Mouse (Mus musculus) liver, embryonic 11.5 days (tissue): ENCODE results near the gene E2f3. TPM values are rescaled to one million over a fixed set of nuclear protein-coding genes. Genes with fewer than 3 reads are reported as not detected.
A peak's percentile ranks its signal among the peaks of the same experiment; 100 is the strongest.

Experiments
- ATAC-seq: fragments of 200-750 bp; cut with Nextera tagmentation; replicated peaks from 2 replicates; pipeline ENCODE4 v1.8.0; 2017; ENCODE audit warnings: moderate number of reproducible peaks, mild to moderate bottlenecking, moderate TSS enrichment, moderate library complexity; ENCODE audit not compliant: low FRiP score
- DNase-seq: peaks from one replicate; pipeline ENCODE4 v3.0.0-alpha.2; 2017; ENCODE audit warnings: low spot score
- H3K27ac ChIP-seq: fragments of 300-500 bp; sonication (generic); 2 replicates; pipeline ENCODE4 v1.5.1; 2014; ENCODE audit warnings: mild to moderate bottlenecking, low read depth, low read length, control low read depth
- H3K27me3 ChIP-seq: fragments of 300-500 bp; sonication (generic); replicated peaks from 2 replicates; pipeline ENCODE4 v1.6.1; 2014; ENCODE audit warnings: low read length, mixed read lengths; ENCODE audit not compliant: control insufficient read depth, insufficient read depth
- H3K36me3 ChIP-seq: fragments of 300-500 bp; sonication (generic); 2 replicates; pipeline ENCODE4 v1.6.1; 2014; ENCODE audit warnings: mild to moderate bottlenecking, low read length, moderate library complexity, mixed read lengths; ENCODE audit not compliant: control insufficient read depth, insufficient read depth
- H3K4me1 ChIP-seq: fragments of 300-500 bp; sonication (generic); replicated peaks from 2 replicates; pipeline ENCODE4 v1.6.1; 2014; ENCODE audit warnings: low read length, mixed read lengths; ENCODE audit not compliant: control insufficient read depth, insufficient read depth
- H3K4me2 ChIP-seq: fragments of 300-500 bp; sonication (generic); 2 replicates; pipeline ENCODE4 v1.6.1; 2014; ENCODE audit warnings: mild to moderate bottlenecking, control low read depth, moderate library complexity
- H3K4me3 ChIP-seq: fragments of 300-500 bp; sonication (generic); 2 replicates; pipeline ENCODE4 v1.5.1; 2014; ENCODE audit warnings: low read depth, low read length, control low read depth
- H3K9ac ChIP-seq: fragments of 300-500 bp; sonication (generic); 2 replicates; pipeline ENCODE4 v1.6.1; 2014; ENCODE audit warnings: low read depth, low read length, control low read depth
- H3K9me3 ChIP-seq: fragments of 300-500 bp; sonication (generic); 2 replicates; pipeline ENCODE4 v1.6.1; 2016; ENCODE audit warnings: low read length, inconsistent platforms, mixed read lengths; ENCODE audit not compliant: control insufficient read depth
- WGBS: fragments of 180-500 bp; shearing (Covaris S2); extraction: QIAGEN DNeasy Blood & Tissue Kit; methylation state at CpG from one replicate; pipeline ENCODE4 v1.1.7; 2014; 5-methylcytosine and 5-hydroxymethylcytosine counted together
- polyA plus RNA-seq: library from polyadenylated mRNA; unstranded; fragments of >200 nt; fragmentation: Nextera tagmentation; extraction: Ambion mirVana; gene quantifications from 2 replicates; pipeline ENCODE4 v1.2.1, GENCODE M21; 2014

Gene E2f3
- polyA plus RNA-seq, 1 experiment from 2014 or later = 13.5 TPM

GRCm38 (mm10) chr13:29906734-29907133 lies 79.1 kb downstream of the E2f3 start:
- H3K9me3 ChIP-seq = peaks cover 4% of the 10 kb centered on the region; the same call in 1 of the 2 replicates
- no peak overlapping the region for H3K9ac ChIP-seq
- H3K4me3 ChIP-seq = no peak overlapping the region
- H3K27me3 ChIP-seq = no peaks in the 10 kb centered on the region
- DNase-seq (no peak), ATAC-seq (no peak)
- H3K4me1 ChIP-seq = no peaks in the 10 kb centered on the region
- H3K4me2 ChIP-seq = no peak overlapping the region
- peaks cover 49% of the 10 kb centered on the region for H3K36me3 ChIP-seq
- no peak overlapping the region for H3K27ac ChIP-seq
- 92% methylated on average over 10 of the region's 10 CpGs for WGBS

DNA sequence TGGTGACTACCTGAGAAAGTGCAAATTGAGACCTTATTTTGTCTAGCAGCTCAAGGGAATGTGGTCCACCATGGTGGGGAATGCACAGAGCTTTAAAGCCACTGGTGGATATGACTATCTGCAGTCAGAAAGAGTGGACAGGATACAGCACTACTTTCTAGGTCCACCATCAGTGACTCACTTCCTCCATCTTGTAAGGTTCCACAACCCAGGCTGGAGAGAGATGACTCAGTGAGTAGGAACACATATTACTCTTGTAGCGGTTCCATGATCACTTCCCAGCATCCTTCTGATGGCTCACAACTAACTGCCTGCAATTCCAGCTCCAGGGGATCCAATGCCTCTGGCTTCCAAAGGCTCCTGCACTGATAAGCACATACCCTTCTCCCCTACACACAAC lies 82.5 kb downstream of the E2f3 start:
- H3K4me3 ChIP-seq = no peak overlapping the region
- 82% methylated on average over 1 of the region's 1 CpGs for WGBS
- no peak overlapping the region for H3K4me2 ChIP-seq
- ATAC-seq (no peak), DNase-seq (no peak)
- H3K9me3 ChIP-seq = peaks cover 4% of the 10 kb centered on the region; the same call in 1 of the 2 replicates
- H3K4me1 ChIP-seq = no peaks in the 10 kb centered on the region
- no peaks in the 10 kb centered on the region for H3K27me3 ChIP-seq
- no peak overlapping the region for H3K27ac ChIP-seq
- peaks cover 26% of the 10 kb centered on the region for H3K36me3 ChIP-seq
- H3K9ac ChIP-seq = no peak overlapping the region

DNA sequence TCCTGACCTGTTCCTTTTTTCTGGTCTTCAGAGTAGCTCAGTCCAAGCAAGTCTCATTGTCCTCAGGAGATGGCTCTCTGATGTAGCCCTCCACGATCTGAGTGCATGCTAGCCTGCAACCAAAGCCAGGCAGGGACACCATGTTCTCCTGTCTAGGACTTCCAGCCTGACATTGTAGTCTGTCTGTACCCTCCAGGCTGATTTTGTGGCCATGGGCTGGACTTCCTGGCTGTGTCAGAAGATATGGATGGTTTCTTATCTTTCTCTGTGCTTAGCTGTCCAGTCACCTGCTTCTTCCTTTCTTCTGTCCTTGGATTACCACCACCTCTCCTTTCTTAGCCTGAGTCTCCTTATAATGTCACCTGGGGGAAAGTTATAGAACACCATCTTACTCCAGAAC lies 83.2 kb downstream of the E2f3 start:
- H3K27ac ChIP-seq = no peak overlapping the region
- 69% methylated on average over 1 of the region's 1 CpGs for WGBS
- no peaks in the 10 kb centered on the region for H3K27me3 ChIP-seq
- no peaks in the 10 kb centered on the region for H3K4me1 ChIP-seq
- no peak overlapping the region for H3K9ac ChIP-seq
- DNase-seq (no peak), ATAC-seq (no peak)
- no peak overlapping the region for H3K4me3 ChIP-seq
- peaks cover 21% of the 10 kb centered on the region for H3K36me3 ChIP-seq
- H3K4me2 ChIP-seq = no peak overlapping the region
- H3K9me3 ChIP-seq = peaks cover 4% of the 10 kb centered on the region; the same call in 1 of the 2 replicates

GRCm38 (mm10) chr13:29901641-29902040 lies 84.2 kb downstream of the E2f3 start:
- Histone ChIP-seq H3K9ac (no peak overlapping the region), H3K4me2 (no peak overlapping the region), H3K27me3 (no peaks in the 10 kb centered on the region), H3K4me3 (no peak overlapping the region), H3K9me3 (peaks cover 4% of the 10 kb centered on the region; the same call in 1 of the 2 replicates), H3K36me3 (peaks cover 11% of the 10 kb centered on the region; the same call in 1 of the 2 replicates), H3K27ac (no peak overlapping the region), H3K4me1 (no peaks in the 10 kb centered on the region)
- 59% methylated on average over 4 of the region's 4 CpGs for WGBS
- no peak for ATAC-seq
- DNase-seq = no peak

GRCm38 (mm10) chr13:29866780-29867179 lies 119.1 kb downstream of the E2f3 start:
- H3K27me3 ChIP-seq = no peaks in the 10 kb centered on the region
- no peaks in the 10 kb centered on the region for H3K4me1 ChIP-seq
- 87% methylated on average over 3 of the region's 3 CpGs for WGBS
- no peak overlapping the region for H3K9ac ChIP-seq
- H3K27ac ChIP-seq = no peak overlapping the region
- H3K9me3 ChIP-seq = no peaks in the 10 kb centered on the region
- DNase-seq (no peak), ATAC-seq (no peak)
- H3K4me3 ChIP-seq = no peak overlapping the region
- no peak overlapping the region for H3K4me2 ChIP-seq
- H3K36me3 ChIP-seq = no peaks in the 10 kb centered on the region

DNA sequence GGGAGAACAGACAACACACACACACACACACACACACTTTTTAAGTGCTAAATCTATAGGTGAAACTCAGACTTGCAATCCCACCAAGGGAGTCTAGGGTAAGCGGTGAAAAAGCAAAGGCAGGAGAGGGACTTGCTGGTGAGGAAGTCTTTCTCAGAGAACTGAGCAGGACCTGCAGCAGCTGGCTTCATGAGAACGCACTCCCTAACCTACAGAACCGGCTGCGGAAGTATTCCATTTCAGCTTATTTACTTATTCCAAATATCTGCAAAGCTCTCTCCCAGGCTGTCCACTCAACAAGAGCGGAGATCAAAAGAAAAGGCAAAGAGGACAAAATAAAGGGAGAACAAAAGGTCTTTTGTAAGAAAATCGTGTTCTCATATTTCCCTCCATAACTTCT lies 121.5 kb downstream of the E2f3 start:
- no peak for DNase-seq

DNA sequence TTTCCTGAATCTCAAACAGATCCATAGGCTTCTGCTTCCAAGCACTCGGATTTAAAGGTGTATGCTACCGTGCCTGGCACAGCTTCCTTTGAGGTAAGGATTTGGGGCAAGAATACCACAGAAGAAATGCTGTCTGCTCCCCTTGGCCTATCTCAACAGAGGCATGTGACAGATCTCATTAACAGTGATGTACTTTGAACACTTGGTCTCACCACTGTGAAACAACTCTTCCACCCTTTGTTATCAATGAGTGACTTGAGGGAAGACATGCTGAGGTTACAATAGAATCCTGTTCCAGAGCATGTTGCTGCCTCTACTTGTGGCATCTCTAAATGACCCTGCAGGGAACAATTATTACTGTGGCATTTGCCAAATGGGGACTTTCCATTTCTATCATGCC lies 125.8 kb downstream of the E2f3 start:
- ATAC-seq (no peak), DNase-seq (no peak)
- no peaks in the 10 kb centered on the region for H3K9me3 ChIP-seq
- no peaks in the 10 kb centered on the region for H3K4me1 ChIP-seq
- 58% methylated on average over 2 of the region's 2 CpGs for WGBS
- no peak overlapping the region for H3K4me3 ChIP-seq
- H3K27me3 ChIP-seq = no peaks in the 10 kb centered on the region
- no peak overlapping the region for H3K9ac ChIP-seq
- H3K27ac ChIP-seq = no peak overlapping the region
- H3K4me2 ChIP-seq = no peak overlapping the region
- no peaks in the 10 kb centered on the region for H3K36me3 ChIP-seq

More for the DNA sequence above, 121.5 kb downstream of the E2f3 start:
- no peak for ATAC-seq
- H3K36me3 ChIP-seq = no peaks in the 10 kb centered on the region
- H3K27me3 ChIP-seq = no peaks in the 10 kb centered on the region
- no peaks in the 10 kb centered on the region for H3K4me1 ChIP-seq
- no peak overlapping the region for H3K4me3 ChIP-seq
- no peak overlapping the region for H3K9ac ChIP-seq
- no peak overlapping the region for H3K4me2 ChIP-seq
- 79% methylated on average over 6 of the region's 6 CpGs for WGBS
- no peak overlapping the region for H3K27ac ChIP-seq
- no peaks in the 10 kb centered on the region for H3K9me3 ChIP-seq

DNA sequence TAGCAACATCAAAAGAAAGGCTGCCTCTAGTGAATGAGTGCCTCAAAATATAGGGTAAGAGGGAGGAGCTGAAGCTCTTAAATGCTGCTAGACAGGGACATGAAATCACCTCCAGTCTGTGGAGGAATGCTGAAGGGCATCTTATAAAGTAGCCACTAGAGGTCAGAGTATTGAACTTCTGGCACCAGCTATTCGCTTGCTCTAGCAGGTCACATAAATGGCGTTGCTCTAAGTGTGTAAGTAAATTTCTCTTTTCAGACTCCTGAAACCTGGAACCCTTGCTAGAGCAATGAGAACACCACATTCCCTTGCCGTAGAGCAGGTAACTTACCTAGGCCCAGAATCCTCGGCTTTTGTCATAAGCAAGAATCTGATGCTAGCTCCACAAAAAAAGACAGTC lies 128.4 kb downstream of the E2f3 start:
- ATAC-seq (0 out of 2 replicates have a peak, but pooled peaks have one; percentile 44), DNase-seq (no peak)
- Histone ChIP-seq H3K9ac (no peak overlapping the region), H3K27me3 (no peaks in the 10 kb centered on the region), H3K4me1 (peaks cover 7% of the 10 kb centered on the region), H3K4me2 (no peak overlapping the region), H3K9me3 (no peaks in the 10 kb centered on the region), H3K36me3 (peaks cover 3% of the 10 kb centered on the region; the same call in 1 of the 2 replicates), H3K4me3 (no peak overlapping the region), H3K27ac (no peak overlapping the region)
- WGBS = 14% methylated on average over 4 of the region's 4 CpGs
